Comparison of ENCODE assay signal across 16 mouse cellular contexts in the genomic region with DNA sequence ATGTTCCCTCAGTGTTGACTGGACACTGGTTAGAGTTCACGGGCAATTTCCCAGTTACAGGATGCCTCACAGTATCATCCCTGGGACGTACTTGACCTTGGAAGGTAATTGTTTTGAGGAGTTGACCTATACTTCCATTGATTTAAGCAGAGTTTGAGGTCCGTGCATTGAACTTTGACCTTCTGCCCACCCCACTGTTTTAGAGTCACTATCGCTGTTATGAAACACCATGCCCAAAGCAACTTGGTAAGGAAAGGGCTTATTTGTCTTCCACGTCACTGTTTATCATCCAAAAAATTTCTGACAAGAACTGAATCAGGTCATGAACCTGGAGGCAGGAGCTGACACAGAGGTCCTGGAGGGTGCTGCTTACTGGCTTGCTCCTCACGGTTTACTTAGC.
"Had no signal": no experiment of that assay in that cellular context is flagged by ENCODE, and none has a peak within 500 bp of the region (broad histone marks: within the 10 kb centered on the region; RNA-seq: fewer than 3 reads in every experiment).

No protein-coding gene starts in this region.

- H3K27ac ChIP-seq: neural tube, embryonic 13.5 days; neural tube, embryonic 15.5 days; stomach, embryonic 15.5 days; stomach, postnatal 0 days had no signal

- DNase-seq: retina, postnatal 1 day; right cerebral cortex, adult 18-20 months; right cerebral cortex, postnatal 14 days; right cerebral cortex, postnatal 25 days; right cerebral cortex, postnatal 4 days; spleen, adult 18-20 months; thymus, adult 18-20 months; thymus, adult 2 months; thymus, postnatal 14 days; thymus, postnatal 25 days; thymus, postnatal 36 days; thymus, postnatal 4 days had no signal

- H3K4me1 ChIP-seq: neural tube, embryonic 13.5 days; neural tube, embryonic 15.5 days; stomach, embryonic 15.5 days had no signal

- H3K9me3 ChIP-seq: neural tube, embryonic 13.5 days; neural tube, embryonic 15.5 days; stomach, embryonic 15.5 days had no signal

- H3K27me3 ChIP-seq: neural tube, embryonic 13.5 days; neural tube, embryonic 15.5 days; stomach, embryonic 15.5 days had no signal

- H3K9ac ChIP-seq: neural tube, embryonic 13.5 days; neural tube, embryonic 15.5 days; stomach, embryonic 15.5 days had no signal

- H3K4me2 ChIP-seq: neural tube, embryonic 13.5 days; neural tube, embryonic 15.5 days; stomach, embryonic 15.5 days had no signal

- H3K36me3 ChIP-seq: neural tube, embryonic 13.5 days; neural tube, embryonic 15.5 days; stomach, embryonic 15.5 days had no signal

- H3K4me3 ChIP-seq: neural tube, embryonic 13.5 days; neural tube, embryonic 15.5 days; stomach, embryonic 15.5 days had no signal
